Mouse (Mus musculus): ENCODE results near the gene Arsb.

- TF ChIP-seq CTCF (IDR thresholded peaks at IDR 0.05; ENCODE audit: insufficient read depth, low read length) (no peak), POLR2A (IDR thresholded peaks at IDR 0.05; ENCODE audit: borderline replicate concordance, extremely low read depth, low read depth, low read length) (no peak)
Observed at GRCm38 (mm10) chr13:93922566-93922910, 151.1 kb downstream of the Arsb start.
